Mouse (Mus musculus) neural tube, embryonic 14.5 days (tissue): ENCODE data around the gene Epc2. TPM values are rescaled to one million over a fixed set of nuclear protein-coding genes. Genes with fewer than 3 reads are reported as not detected.

Experiments
- ATAC-seq: fragments of 200-750 bp; cut with Nextera tagmentation; 2 replicates; pipeline ENCODE4 v1.8.0; 2017; ENCODE audit warnings: low read depth, mild to moderate bottlenecking, moderate TSS enrichment, moderate library complexity
- H3K27ac ChIP-seq: fragments of 300-500 bp; sonication (generic); 2 replicates; pipeline ENCODE4 v1.5.1; 2014; ENCODE audit warnings: low read depth, mild to moderate bottlenecking, control low read depth, low read length, moderate library complexity, mixed read lengths
- H3K27me3 ChIP-seq: fragments of 300-500 bp; sonication (generic); 2 replicates; pipeline ENCODE4 v1.6.1; 2014; ENCODE audit warnings: low read length; ENCODE audit not compliant: control insufficient read depth, insufficient read depth
- H3K36me3 ChIP-seq: fragments of 300-500 bp; sonication (generic); 2 replicates; pipeline ENCODE4 v1.6.1; 2014; ENCODE audit warnings: low read length, mixed read lengths; ENCODE audit not compliant: control insufficient read depth, insufficient read depth
- H3K4me1 ChIP-seq: fragments of 300-500 bp; sonication (generic); 2 replicates; pipeline ENCODE4 v1.6.1; 2014; ENCODE audit warnings: low read length; ENCODE audit not compliant: control insufficient read depth, insufficient read depth
- H3K4me2 ChIP-seq: fragments of 300-500 bp; sonication (generic); 2 replicates; pipeline ENCODE4 v1.6.1; 2014; ENCODE audit warnings: mild to moderate bottlenecking, low read depth, low read length, control low read depth
- H3K4me3 ChIP-seq: fragments of 300-500 bp; sonication (generic); 2 replicates; pipeline ENCODE4 v1.5.1; 2014; ENCODE audit warnings: low read depth, low read length, control low read depth, mixed read lengths
- H3K9ac ChIP-seq: fragments of 300-500 bp; sonication (generic); replicated peaks from 2 replicates; pipeline ENCODE4 v1.6.1; 2014; ENCODE audit warnings: low read depth, mild to moderate bottlenecking, control low read depth, low read length, mixed read lengths
- H3K9me3 ChIP-seq: fragments of 300-500 bp; sonication (generic); 2 replicates; pipeline ENCODE4 v1.6.1; 2016; ENCODE audit warnings: low read length; ENCODE audit not compliant: control insufficient read depth
- WGBS: fragments of 180-500 bp; shearing (Covaris S2); extraction: QIAGEN DNeasy Blood & Tissue Kit; methylation state at CpG from one replicate; pipeline ENCODE4 v1.1.7; 2014; 5-methylcytosine and 5-hydroxymethylcytosine counted together
- polyA plus RNA-seq: library from polyadenylated mRNA; unstranded; fragments of >200 nt; fragmentation: Nextera tagmentation; extraction: Ambion mirVana; gene quantifications from 2 replicates; pipeline ENCODE4 v1.2.1, GENCODE M21; 2014

Epc2 gene
- polyA plus RNA-seq, 1 experiment from 2014 or later = 20.7 TPM

DNA sequence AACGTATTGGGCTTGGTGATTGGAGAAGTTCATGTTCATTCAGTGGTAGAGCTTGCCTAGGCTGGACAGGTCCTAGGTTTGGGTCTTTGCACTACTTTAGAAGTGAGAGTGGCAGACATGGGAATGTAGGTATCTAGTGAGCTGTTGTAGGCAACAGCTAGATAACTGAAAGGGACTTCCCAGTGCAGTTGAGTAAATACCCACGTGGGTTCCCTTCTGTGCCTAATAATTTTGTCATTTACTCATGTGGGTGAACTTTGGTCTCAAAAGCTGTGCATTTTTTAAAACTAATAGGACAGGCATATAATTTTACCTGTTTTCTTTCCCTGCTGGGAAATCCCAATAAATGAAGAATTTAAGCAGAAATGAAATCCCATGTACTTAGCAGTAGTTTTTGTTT is 88.5 kb downstream of the Epc2 start:
- no peaks in the 10 kb centered on the region for H3K4me1 ChIP-seq
- ATAC-seq = no peak
- H3K9me3 ChIP-seq = no peaks in the 10 kb centered on the region
- H3K27me3 ChIP-seq = no peaks in the 10 kb centered on the region
- WGBS = 93% methylated on average over 2 of the region's 2 CpGs
- H3K27ac ChIP-seq = no peak overlapping the region
- 0 out of 2 replicates have a peak, but pooled peaks cover 2% of the 10 kb centered on the region for H3K36me3 ChIP-seq
- no peak overlapping the region for H3K4me2 ChIP-seq
- no peak overlapping the region for H3K9ac ChIP-seq
- H3K4me3 ChIP-seq = no peak overlapping the region

DNA sequence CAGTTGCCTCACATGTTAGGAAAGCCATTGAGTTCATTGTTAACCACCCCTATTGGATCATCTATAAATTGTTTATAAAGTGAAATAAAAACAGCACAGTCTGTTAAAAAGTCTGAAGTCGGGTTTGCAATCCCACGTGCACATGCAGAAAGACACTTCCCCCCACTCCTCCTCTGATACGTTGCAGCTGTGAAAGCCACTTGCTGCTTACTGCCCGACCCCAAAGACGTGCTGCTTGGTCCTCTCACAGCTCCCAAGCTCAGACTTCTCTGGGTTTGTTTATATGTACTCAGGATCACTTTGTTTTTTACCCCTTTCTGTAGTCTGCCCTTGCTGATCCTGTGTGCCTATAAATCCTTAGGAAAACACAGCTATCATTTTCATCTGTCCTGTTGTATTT is 96.5 kb downstream of the Epc2 start:
- 79% methylated on average over 5 of the region's 5 CpGs for WGBS
- Histone ChIP-seq H3K27me3 (no peaks in the 10 kb centered on the region), H3K36me3 (peaks cover 30% of the 10 kb centered on the region), H3K4me3 (no peak overlapping the region), H3K9me3 (no peaks in the 10 kb centered on the region), H3K9ac (no peak overlapping the region), H3K27ac (no peak overlapping the region), H3K4me1 (no peaks in the 10 kb centered on the region), H3K4me2 (no peak overlapping the region)
- no peak for ATAC-seq

DNA sequence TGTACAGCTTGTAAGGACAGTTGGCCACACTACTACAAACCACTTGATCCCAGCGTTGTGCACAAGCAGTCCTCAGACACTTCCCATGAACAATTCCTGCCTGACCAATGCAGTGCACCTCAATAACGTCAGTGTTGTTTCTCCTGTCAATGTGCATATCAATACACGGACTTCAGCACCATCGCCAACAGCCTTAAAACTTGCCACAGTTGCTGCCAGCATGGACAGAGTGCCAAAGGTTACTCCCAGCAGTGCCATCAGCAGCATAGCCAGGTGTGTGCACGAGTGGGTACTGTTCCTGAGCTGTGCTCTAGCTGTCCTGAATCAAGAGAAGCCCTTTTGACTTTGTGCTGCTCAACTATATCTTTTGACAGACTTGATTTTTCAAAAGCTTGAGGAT is 97.2 kb downstream of the Epc2 start:
- H3K27ac ChIP-seq = no peak overlapping the region
- H3K36me3 ChIP-seq = peaks cover 30% of the 10 kb centered on the region
- no peaks in the 10 kb centered on the region for H3K27me3 ChIP-seq
- no peaks in the 10 kb centered on the region for H3K4me1 ChIP-seq
- H3K4me3 ChIP-seq = no peak overlapping the region
- H3K9ac ChIP-seq = no peak overlapping the region
- whole genome bisulfite sequencing = 91% methylated on average over 5 of the region's 5 CpGs
- H3K4me2 ChIP-seq = no peak overlapping the region
- no peak for ATAC-seq
- H3K9me3 ChIP-seq = no peaks in the 10 kb centered on the region

DNA sequence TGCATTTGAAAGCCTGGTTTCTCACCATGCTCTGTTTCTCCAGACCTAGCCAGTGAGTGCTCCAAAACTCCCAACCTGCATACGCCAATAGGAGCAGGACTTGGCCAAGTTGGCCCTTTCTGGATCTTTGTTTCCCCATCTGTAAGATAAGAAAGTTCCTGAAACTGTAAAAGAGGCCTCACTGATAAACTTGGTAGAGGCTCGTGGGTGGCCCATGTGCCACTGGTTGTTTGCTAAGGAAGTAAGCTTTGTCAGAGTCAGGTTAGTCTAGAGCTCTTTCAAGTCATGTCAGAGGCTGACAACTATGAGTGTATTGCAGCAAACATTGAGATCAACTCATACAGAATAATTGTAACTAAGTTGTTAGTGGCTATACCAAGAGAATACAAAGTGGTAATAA is 101.8 kb downstream of the Epc2 start:
- Histone ChIP-seq H3K9ac (no peak overlapping the region), H3K36me3 (peaks cover 18% of the 10 kb centered on the region), H3K27me3 (no peaks in the 10 kb centered on the region), H3K4me3 (no peak overlapping the region), H3K9me3 (no peaks in the 10 kb centered on the region), H3K4me1 (no peaks in the 10 kb centered on the region), H3K4me2 (no peak overlapping the region), H3K27ac (no peak overlapping the region)
- ATAC-seq = no peak
- 96% methylated on average over 2 of the region's 2 CpGs for WGBS

DNA sequence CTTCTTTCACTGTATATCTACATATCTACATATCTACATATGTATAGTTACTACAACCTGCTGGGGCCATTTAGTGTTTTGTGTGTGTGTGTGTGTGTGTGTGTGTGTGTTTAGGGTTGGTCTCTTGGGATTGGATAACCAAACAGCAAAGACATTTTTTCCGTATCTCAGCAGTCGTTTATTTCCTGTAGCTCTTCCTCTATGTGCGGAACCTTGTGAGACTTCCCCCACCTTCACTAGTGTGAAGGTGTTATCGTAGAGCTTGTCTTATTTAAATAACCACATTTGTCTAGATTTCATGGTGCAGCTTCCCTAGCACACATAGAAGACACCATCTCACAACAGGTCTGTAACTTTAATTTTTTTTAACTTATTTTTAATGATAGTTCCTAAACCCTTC is 106.1 kb downstream of the Epc2 start:
- no peak overlapping the region for H3K4me2 ChIP-seq
- no peaks in the 10 kb centered on the region for H3K4me1 ChIP-seq
- H3K27me3 ChIP-seq = no peaks in the 10 kb centered on the region
- H3K4me3 ChIP-seq = no peak overlapping the region
- H3K9me3 ChIP-seq = no peaks in the 10 kb centered on the region; the same call in 1 of the 2 replicates
- H3K36me3 ChIP-seq = 0 out of 2 replicates have a peak, but pooled peaks cover 4% of the 10 kb centered on the region
- 93% methylated on average over 4 of the region's 4 CpGs for WGBS
- no peak overlapping the region for H3K27ac ChIP-seq
- no peak for ATAC-seq
- no peak overlapping the region for H3K9ac ChIP-seq

DNA sequence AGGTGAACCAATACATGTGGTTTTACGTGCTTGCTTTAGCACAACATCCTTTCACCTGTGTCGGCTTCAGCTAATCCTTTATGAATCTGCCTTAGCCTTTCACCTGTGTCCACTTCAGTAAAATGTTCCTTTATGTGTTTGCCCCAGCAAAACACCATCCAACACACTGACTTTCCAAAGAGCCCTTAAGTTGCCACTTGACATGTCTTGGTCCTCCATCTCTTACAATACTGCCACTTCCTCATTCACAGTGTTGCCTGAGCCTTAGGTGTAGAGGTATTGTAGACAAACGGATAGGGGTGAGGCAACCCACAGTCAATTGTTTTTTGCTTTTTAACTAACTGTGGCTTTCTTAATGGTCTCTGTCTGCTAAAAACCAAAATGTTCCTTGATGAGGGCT is 107.1 kb downstream of the Epc2 start:
- Histone ChIP-seq H3K27me3 (no peaks in the 10 kb centered on the region), H3K4me1 (no peaks in the 10 kb centered on the region), H3K27ac (no peak overlapping the region), H3K9ac (no peak overlapping the region), H3K4me2 (no peak overlapping the region), H3K36me3 (0 out of 2 replicates have a peak, but pooled peaks cover 4% of the 10 kb centered on the region), H3K4me3 (no peak overlapping the region), H3K9me3 (no peaks in the 10 kb centered on the region; the same call in 1 of the 2 replicates)
- WGBS = over 99% methylated on average over 3 of the region's 3 CpGs
- no peak for ATAC-seq

DNA sequence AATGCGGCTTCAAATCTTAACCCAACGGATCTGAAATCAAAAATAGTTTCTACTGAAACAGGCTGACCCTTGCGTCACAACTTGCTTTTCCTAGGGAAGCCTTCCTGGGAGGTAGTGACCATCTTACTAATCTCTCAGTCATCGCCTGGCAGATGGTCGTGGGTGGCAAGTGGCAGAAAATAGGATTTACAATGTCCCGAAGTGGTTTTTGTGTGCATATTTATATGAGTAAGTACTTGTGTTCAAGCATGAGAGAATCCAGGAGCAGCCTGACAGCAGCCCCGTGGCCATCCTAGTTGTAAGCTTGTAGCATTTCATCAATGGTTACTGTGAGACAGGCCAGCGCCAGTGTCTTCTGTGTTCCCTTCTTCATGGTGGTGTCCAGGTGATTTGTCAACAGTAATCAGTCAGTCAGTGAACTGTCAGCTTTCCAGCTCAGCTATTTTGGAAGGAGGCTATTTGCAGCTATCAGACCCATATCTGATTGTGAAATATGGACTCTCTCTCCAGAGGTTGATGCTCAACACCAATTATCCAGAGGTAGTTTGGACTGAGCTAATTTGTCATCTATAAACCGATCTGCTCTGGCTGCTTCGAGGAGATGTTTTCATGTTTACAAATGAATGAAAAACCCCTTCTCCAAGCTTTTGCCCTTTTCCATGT is 111.5 kb downstream of the Epc2 start:
- no peak overlapping the region for H3K9ac ChIP-seq
- H3K27me3 ChIP-seq = no peaks in the 10 kb centered on the region
- no peaks in the 10 kb centered on the region for H3K4me1 ChIP-seq
- WGBS = 87% methylated on average over 10 of the region's 10 CpGs
- no peaks in the 10 kb centered on the region; the same call in 1 of the 2 replicates for H3K9me3 ChIP-seq
- ATAC-seq = no peak
- H3K4me3 ChIP-seq = no peak overlapping the region
- H3K27ac ChIP-seq = no peak overlapping the region
- no peak overlapping the region for H3K4me2 ChIP-seq
- H3K36me3 ChIP-seq = no peaks in the 10 kb centered on the region

DNA sequence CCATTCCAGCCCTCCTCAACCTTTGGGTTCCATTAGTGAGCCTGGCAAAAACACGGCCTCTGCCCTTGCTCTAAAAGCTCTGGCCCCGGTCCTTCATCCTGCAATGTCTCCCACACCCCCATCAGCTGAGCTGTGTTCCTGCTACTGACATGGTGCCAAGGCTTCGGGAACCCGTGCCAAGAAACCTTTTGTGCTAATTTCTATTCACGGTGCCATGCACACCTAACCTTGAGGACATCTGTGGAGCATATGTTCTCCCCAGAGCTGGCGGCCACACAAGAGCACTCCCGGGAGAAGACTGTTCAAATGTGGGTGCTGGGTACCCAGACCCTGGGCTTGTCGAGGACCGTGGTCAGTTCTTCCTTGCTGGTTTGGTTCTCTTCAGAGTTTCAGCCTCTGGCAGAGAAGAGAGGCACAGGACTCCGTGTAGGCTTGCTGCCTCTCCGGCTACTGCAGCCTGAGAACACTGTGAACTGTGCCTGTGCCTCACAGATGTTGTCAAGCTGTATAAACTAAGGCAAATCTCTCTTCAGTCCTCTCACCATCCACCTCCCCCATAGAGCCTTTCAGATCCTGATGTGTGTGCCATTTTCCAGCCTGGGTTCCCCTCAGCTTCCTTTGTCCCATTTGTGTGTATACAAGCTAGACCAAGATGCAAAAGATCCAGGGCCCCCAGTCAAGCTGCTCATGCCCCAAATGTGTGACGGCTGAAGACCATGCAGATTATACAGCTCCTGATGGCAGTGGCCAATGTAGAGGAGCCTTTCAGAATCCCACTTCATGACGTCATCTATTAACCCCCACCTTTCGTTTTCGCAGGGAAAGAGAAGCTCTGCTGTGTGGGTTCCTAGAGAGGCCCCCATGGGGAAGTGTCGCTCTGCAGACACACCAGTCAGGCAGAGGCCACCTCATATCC is 118.8 kb downstream of the Epc2 start:
- ATAC-seq = peak; percentile 29; the same call in 1 of the 2 replicates
- Histone ChIP-seq H3K4me3 (no peak overlapping the region), H3K9me3 (no peaks in the 10 kb centered on the region), H3K4me1 (peaks cover 13% of the 10 kb centered on the region; the same call in 1 of the 2 replicates), H3K27ac (0 out of 2 replicates have a peak overlapping the region, but pooled peaks have one; percentile 28), H3K9ac (no peak overlapping the region), H3K27me3 (no peaks in the 10 kb centered on the region), H3K36me3 (no peaks in the 10 kb centered on the region), H3K4me2 (no peak overlapping the region)
- WGBS = 55% methylated on average over 16 of the region's 16 CpGs

DNA sequence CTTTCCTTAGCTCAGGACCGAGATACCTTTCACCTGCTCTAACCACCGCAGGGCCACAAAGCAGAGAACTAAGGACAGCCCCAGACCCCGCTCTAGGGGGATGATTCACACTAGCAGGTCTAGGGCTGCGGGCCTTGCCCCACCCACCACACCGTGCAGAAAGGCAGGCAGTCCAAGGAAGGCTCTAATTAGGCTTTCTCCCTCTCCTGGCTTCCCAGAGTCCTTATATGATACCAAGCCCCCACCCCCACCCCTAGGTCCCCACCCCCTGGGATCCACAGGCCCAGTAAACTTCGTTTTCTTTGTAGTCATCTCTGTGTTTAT is 119.5 kb downstream of the Epc2 start:
- no peaks in the 10 kb centered on the region for H3K27me3 ChIP-seq
- no peaks in the 10 kb centered on the region for H3K36me3 ChIP-seq
- no peak overlapping the region for H3K27ac ChIP-seq
- no peak overlapping the region for H3K4me3 ChIP-seq
- no peaks in the 10 kb centered on the region for H3K9me3 ChIP-seq
- no peak overlapping the region for H3K9ac ChIP-seq
- WGBS = 50% methylated on average over 6 of the region's 6 CpGs
- ATAC-seq = peak; percentile 18; the same call in 1 of the 2 replicates
- peaks cover 13% of the 10 kb centered on the region; the same call in 1 of the 2 replicates for H3K4me1 ChIP-seq
- H3K4me2 ChIP-seq = no peak overlapping the region
